Mouse (Mus musculus) monocyte, adult 2 months (primary cell): ENCODE results near the gene Kcnd1.

Experiments
- DNase-seq, 2 experiments: peaks; one replicate each; pipeline ENCODE4 v3.0.0; 2022; ENCODE audit warnings: low spot score in 2 of 2, low read depth in 1 of 2

Kcnd1 gene

GRCm38 (mm10) chrX:7854578-7854977 lies 32.5 kb downstream of the Kcnd1 start:
- no peak for DNase-seq

- DNase-seq, result no peak
These were observed 37.2 kb downstream of the Kcnd1 start for GRCm38 (mm10) chrX:7859191-7859753.

GRCm38 (mm10) chrX:7863181-7863580 lies 41.1 kb downstream of the Kcnd1 start:
- DNase-seq, result no peak

GRCm38 (mm10) chrX:7864551-7864950 lies 42.5 kb downstream of the Kcnd1 start:
- DNase-seq, result no peak

GRCm38 (mm10) chrX:7865343-7865742 lies 43.3 kb downstream of the Kcnd1 start:
- no peak for DNase-seq

- no peak for DNase-seq
These were observed 43.7 kb downstream of the Kcnd1 start for GRCm38 (mm10) chrX:7865786-7866185.

- DNase-seq, result no peak
These were observed 45.1 kb downstream of the Kcnd1 start for GRCm38 (mm10) chrX:7867141-7867540.

- no peak for DNase-seq
These were observed 46.4 kb downstream of the Kcnd1 start for GRCm38 (mm10) chrX:7868506-7868905.

- no peak for DNase-seq
These were observed 47.7 kb downstream of the Kcnd1 start for GRCm38 (mm10) chrX:7869826-7870225.

GRCm38 (mm10) chrX:7878007-7878419 lies 55.9 kb downstream of the Kcnd1 start, which contains the start of gene Pim2:
Gene Pim2, plus strand, starts transcription at chrX:7878262.
- DNase-seq, result peak; percentile 40 to 62

GRCm38 (mm10) chrX:7878495-7878894 lies 56.4 kb downstream of the Kcnd1 start:
- no peak for DNase-seq

GRCm38 (mm10) chrX:7879819-7880218 lies 57.7 kb downstream of the Kcnd1 start:
- peak; percentile 13 to 46 for DNase-seq

GRCm38 (mm10) chrX:7883841-7884567 lies 61.9 kb downstream of the Kcnd1 start, which contains the start of gene Slc35a2:
Gene Slc35a2, plus strand, starts transcription at chrX:7884028.
- DNase-seq, result peak; percentile 52 to 60
